Mouse (Mus musculus) kidney, postnatal 36 days (tissue): ENCODE results near the gene Ufd1.

Experiments
- DNase-seq, 2 experiments: peaks; one replicate each; pipeline ENCODE4 v3.0.0; 2021 to 2022; ENCODE audit warnings: mixed read lengths in 2 of 2

Gene Ufd1

GRCm38 (mm10) chr16:18811468-18812384 lies at the start of gene Ufd1, which contains the start of gene Cdc45:
Gene Ufd1 (plus strand): TSS chr16:18811779.
Gene Cdc45 (minus strand): TSS chr16:18811987.
- DNase-seq, result peak; percentile 94 to 96

- no peak for DNase-seq
Observed at GRCm38 (mm10) chr16:18762960-18763359, 48.6 kb upstream of the Ufd1 start.

- DNase-seq, result no peak
Observed at GRCm38 (mm10) chr16:18766390-18766789, 45.2 kb upstream of the Ufd1 start.

GRCm38 (mm10) chr16:18769501-18769900 lies 42.1 kb upstream of the Ufd1 start:
- DNase-seq, result no peak

DNA sequence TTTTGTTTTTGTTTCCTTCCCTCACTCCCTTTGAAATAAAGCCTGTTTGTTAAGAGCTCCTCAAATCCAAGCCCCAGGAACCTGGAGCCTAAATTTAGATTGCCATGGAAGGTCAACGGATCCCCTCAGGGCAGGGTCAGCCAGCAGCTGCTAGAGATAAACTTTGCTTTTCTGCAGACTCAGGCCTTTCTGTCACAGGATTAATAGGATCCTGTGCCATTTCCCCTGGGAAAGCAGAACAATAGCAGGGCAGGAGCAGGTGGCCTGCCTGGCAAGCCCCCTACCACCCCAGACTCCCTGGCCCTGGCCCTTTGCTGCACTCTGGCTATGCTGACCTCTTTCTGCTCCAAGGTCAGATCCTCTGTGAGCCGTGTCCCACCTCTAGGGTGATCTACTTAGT lies 37.6 kb upstream of the Ufd1 start:
- no peak for DNase-seq

DNA sequence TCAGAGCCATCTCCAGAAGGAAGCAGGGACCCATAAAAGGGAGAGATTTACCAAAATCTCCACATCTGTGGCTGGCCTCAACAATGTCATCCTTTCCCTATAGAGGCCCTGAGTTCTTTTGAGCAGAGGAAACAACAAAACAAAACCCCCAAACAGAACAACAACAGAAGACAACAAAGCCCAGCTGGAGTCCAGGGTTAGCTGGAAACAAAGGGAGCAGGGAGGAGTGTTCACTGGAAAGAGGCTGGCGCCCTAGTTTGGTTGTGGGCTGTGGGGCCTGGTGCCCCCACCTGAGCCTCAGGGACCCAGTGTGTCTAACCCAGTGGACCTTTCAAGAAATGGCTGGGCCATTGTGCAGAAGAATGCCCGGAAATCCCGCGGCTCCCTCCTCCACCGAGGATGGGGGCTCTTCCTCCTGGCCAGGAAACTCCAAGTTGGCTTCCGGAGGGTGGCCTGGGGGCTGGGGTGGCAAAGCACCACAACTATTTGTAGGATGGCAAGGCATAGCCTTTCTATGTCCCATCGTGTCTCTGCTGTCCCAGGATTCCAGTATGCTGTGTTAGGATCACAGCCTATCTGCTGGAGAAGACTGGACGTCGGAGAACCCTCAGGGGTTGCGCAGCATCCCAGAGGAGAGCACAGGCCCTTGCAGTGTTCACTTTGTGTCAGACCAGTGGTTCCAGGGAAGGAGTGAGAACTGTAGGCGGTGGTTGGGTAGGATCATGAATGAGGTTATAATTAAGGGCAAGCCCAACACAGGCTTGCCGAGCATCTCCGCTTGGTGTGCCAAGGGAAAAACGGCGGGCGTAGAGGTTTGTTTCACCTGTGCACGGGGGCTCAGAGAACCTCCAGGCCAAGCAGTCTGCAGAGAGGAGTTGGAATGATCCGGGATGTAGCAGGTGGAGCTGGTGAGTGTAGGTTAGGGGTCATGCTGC lies 35.7 kb upstream of the Ufd1 start:
- peak in 1 of 2 experiments; percentile 46 for DNase-seq

GRCm38 (mm10) chr16:18776556-18777100 lies 35.0 kb upstream of the Ufd1 start, which contains the start of gene Cldn5:
Gene Cldn5 (plus strand): TSS chr16:18776847.
- peak; percentile 27 to 36 for DNase-seq

- DNase-seq, result peak in 1 of 2 experiments; percentile 44
Observed at GRCm38 (mm10) chr16:18777101-18778080, 34.2 kb upstream of the Ufd1 start.

GRCm38 (mm10) chr16:18778461-18778860 lies 33.1 kb upstream of the Ufd1 start:
- no peak for DNase-seq

GRCm38 (mm10) chr16:18781810-18782209 lies 29.8 kb upstream of the Ufd1 start:
- peak in 1 of 2 experiments; percentile 37 for DNase-seq

DNA sequence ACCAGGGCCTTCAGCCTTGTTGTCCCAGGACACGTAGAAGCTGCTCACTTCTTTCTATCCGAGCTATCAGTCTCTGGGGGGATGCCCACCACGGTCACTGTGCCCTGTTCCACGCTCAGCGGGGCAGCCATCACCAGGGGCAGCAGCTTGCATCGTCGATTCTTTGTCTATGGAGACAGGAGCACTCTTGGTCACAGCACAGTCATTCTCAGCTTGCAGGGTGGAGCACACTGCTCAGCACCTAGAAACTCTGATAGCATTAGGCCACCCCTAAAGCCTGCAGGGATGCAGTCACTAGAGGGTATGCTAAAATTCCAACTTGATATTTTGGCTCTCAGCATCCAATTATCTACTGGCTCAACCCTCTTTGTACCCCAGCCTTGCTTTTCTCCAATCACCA lies 26.6 kb upstream of the Ufd1 start:
- DNase-seq, result no peak

DNA sequence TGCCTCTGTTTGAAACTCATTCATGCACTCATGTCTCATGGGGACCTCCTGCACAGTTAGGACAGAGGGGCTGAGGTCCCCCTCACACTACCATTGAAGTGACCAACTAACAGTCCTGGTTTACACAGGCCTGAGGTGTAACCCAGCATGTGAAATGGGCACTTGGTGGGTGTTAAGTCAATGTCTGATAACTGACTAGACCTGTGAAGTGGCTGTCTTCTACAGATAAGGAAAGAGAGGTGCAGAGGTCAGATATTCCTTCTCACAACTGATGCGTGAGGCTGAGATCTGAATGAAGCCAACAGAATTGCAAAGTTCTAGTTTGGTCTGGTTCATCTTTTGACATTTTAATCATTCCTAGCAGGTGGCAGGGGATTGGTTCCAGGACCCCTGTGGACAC lies 26.1 kb upstream of the Ufd1 start:
- no peak for DNase-seq

DNA sequence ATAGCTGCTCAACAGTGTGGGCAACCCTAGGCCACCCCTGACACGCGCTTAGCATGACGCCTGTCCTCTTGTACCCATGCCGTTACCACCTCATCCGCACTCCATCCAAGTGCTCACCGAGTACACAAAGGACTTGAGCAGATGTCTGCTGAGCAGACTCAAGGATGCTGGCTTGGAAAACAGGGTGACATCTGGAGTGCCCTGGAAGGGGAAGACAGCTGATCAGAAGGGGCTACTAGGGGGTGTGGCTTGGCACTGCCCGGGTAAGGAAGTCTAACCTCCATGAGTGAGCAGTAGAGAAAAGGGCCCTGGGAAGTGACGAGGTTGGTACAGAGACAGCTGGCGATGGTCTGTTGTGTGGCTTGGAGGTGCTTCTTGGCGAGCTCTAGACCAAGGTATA lies 24.9 kb upstream of the Ufd1 start:
- no peak for DNase-seq

DNA sequence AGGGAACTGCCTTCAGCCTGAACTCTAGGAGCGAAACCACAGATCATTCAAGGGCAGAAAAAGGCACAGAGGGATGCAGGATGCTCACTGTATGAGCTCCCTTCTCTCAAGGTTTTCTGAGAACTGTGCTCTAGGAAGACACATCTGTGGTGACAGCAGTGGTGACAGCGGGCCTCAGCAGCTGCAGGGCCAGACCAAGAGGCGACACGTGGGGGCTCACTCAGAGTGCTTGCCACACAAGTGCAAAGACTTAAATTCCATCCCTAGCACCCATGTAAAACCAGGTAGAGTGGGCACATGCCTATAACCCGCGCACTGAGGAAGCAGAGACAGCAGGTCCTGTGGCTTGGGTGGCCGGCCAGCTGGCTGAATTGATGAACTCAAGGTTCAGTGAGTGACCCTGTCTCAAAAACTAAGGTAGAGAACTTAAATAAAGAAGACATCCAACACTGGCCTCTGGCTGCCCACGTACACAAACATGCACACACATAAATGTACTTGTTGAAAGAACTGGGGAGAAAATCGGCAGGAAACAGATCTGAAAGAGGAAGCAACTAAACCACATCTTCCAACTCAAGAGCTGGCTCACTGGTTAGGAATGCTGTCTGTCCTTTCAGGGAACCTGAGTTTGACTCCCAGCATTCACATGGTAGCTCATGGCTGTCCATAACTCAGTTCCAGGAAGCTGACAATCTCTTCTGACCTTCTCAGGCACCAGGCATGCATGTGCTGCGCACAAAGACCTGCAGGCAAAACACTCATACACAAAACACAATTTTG lies 22.8 kb upstream of the Ufd1 start:
- peak in 1 of 2 experiments; percentile 9 for DNase-seq

- no peak for DNase-seq
Observed at GRCm38 (mm10) chr16:18795223-18795899, 16.2 kb upstream of the Ufd1 start.

DNA sequence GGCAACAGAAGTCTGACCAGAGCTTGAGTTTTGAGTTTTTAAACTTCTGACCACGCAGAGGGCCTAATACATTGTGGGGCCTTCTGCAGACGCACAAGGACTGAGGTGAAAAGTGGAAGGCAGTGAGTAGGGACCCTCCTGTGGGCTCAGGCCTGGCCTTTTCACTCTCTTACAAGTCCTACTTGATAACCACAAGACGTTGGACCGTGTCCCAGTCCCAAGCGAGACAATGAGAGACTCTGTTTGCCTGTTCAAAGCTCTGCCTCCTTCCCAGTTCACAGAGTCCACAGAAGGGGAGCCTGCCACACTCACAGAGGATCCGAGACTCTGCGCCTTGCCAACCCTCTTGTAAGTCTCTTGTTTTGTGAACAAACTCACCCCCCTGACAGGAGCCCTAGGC lies 14.9 kb upstream of the Ufd1 start:
- DNase-seq, result no peak

GRCm38 (mm10) chr16:18798151-18798550 lies 13.4 kb upstream of the Ufd1 start:
- DNase-seq, result no peak

- peak; percentile 53 to 80 for DNase-seq
Observed at GRCm38 (mm10) chr16:18798841-18799240, 12.7 kb upstream of the Ufd1 start.

GRCm38 (mm10) chr16:18805746-18806145 lies 5.8 kb upstream of the Ufd1 start:
- DNase-seq, result peak; percentile 32 to 38

GRCm38 (mm10) chr16:18809001-18809400 lies 2.6 kb upstream of the Ufd1 start:
- no peak for DNase-seq
